Mouse (Mus musculus) MEL (cell line): Measurements from ENCODE around the gene H13.

ENCODE experiments used
- CTCF ChIP-seq, 3 experiments: IDR thresholded peaks in 2 of 3; conservative IDR thresholded peaks in 1 of 3; 2 replicates each; pipeline ENCODE4 v1.5.1; 2011 to 2012; ENCODE audit warnings: low read length in 3 of 3, low read depth in 2 of 3, mild to moderate bottlenecking in 2 of 3, improper control_type of control experiment in 1 of 3, inconsistent platforms in 1 of 3, mixed read lengths in 1 of 3, moderate library complexity in 1 of 3; ENCODE audit not compliant: control insufficient read depth in 1 of 3, insufficient read depth in 1 of 3, poor library complexity in 1 of 3, severe bottlenecking in 1 of 3
- RAD21 ChIP-seq: IDR thresholded peaks from 2 replicates; pipeline ENCODE4 v1.6.1; 2011; ENCODE audit warnings: mild to moderate bottlenecking, low read depth, low read length, improper control_type of control experiment

GRCm38 (mm10) chr2:152723651-152724331, 54.5 kb downstream of the H13 start:
- TF ChIP-seq RAD21 (no peak), CTCF (IDR thresholded peaks at IDR 0.05 in 2 of 3, conservative IDR thresholded peaks at IDR 0.05 in 1 of 3; ENCODE audit: control insufficient read depth in 1 of 3, insufficient read depth in 1 of 3, low read depth in 2 of 3, low read length in 3 of 3, poor library complexity in 1 of 3, severe bottlenecking in 1 of 3) (no peak)
